Mouse (Mus musculus) monocyte, adult 5-6 weeks (primary cell): Measurements from ENCODE around the gene Gm49387. TPM values are rescaled to one million over a fixed set of nuclear protein-coding genes. Genes with fewer than 3 reads are reported as not detected.
A peak's percentile ranks its signal among the peaks of the same experiment; 100 is the strongest.

Source experiments
- ATAC-seq: fragments of 153-309, 156-312 bp; replicated peaks from 2 replicates; pipeline ENCODE4 v1.8.0; 2017; ENCODE audit warnings: mild to moderate bottlenecking; ENCODE audit not compliant: low TSS enrichment, insufficient number of reproducible peaks, severe bottlenecking, poor library complexity, low FRiP score
- total RNA-seq: library from RNA; stranded (forward); fragments of 200-1000, 200-491, 200-594 nt; gene quantifications from 3 replicates; pipeline ENCODE4 v1.2.3, GENCODE M21; 2017

Gene Gm49387
- total RNA-seq, 1 experiment from 2014 or later, result not detected

GRCm38 (mm10) chr14:31663376-31664099 is 22.9 kb upstream of the Gm49387 start:
- ATAC-seq, result no peak

GRCm38 (mm10) chr14:31662555-31663211 is 22.0 kb upstream of the Gm49387 start:
- ATAC-seq, result no peak

GRCm38 (mm10) chr14:31661671-31662554 is 21.2 kb upstream of the Gm49387 start:
- ATAC-seq, result peak; percentile 60

GRCm38 (mm10) chr14:31660312-31661093 is 19.8 kb upstream of the Gm49387 start:
- ATAC-seq, result no peak

GRCm38 (mm10) chr14:31659501-31660181 is 19.0 kb upstream of the Gm49387 start:
- ATAC-seq, result no peak

GRCm38 (mm10) chr14:31658126-31658680 is 17.5 kb upstream of the Gm49387 start:
- no peak for ATAC-seq

GRCm38 (mm10) chr14:31656857-31657645 is 16.4 kb upstream of the Gm49387 start:
- peak; percentile 43; the same call in 1 of the 2 replicates for ATAC-seq

GRCm38 (mm10) chr14:31656386-31656785 is 15.7 kb upstream of the Gm49387 start:
- no peak for ATAC-seq

GRCm38 (mm10) chr14:31655406-31655805 is 14.7 kb upstream of the Gm49387 start:
- ATAC-seq, result no peak

GRCm38 (mm10) chr14:31654816-31655215 is 14.1 kb upstream of the Gm49387 start:
- no peak for ATAC-seq

- no peak for ATAC-seq
Measured at GRCm38 (mm10) chr14:31653101-31653875, 12.6 kb upstream of the Gm49387 start.

GRCm38 (mm10) chr14:31652624-31653023 is 11.9 kb upstream of the Gm49387 start:
- ATAC-seq, result no peak

- no peak for ATAC-seq
Measured at GRCm38 (mm10) chr14:31652106-31652505, 11.4 kb upstream of the Gm49387 start.

GRCm38 (mm10) chr14:31651206-31651605 is 10.5 kb upstream of the Gm49387 start:
- no peak for ATAC-seq

- no peak for ATAC-seq
Measured at GRCm38 (mm10) chr14:31650347-31650746, 9.7 kb upstream of the Gm49387 start.

GRCm38 (mm10) chr14:31647991-31648390 is 7.3 kb upstream of the Gm49387 start:
- ATAC-seq, result no peak
